Mouse (Mus musculus) heart, postnatal 25 days (tissue): Measurements from ENCODE around the gene Gpr183. TPM values are rescaled to one million over a fixed set of nuclear protein-coding genes. Genes with fewer than 3 reads are reported as not detected.

Experiments used
- DNase-seq: peaks from one replicate; pipeline ENCODE4 v3.0.0; 2022; ENCODE audit warnings: low spot score
- intact Hi-C: fragments of 180-260 bp; cut with DNase I; formaldehyde crosslinking; loops from one replicate; pipeline ENCODE4 v1.15.1; 2025
- total RNA-seq, 2 experiments: library from RNA; stranded (reverse); gene quantifications; 2 replicates each; pipeline ENCODE4 v1.2.3; 2021

Gene Gpr183
- total RNA-seq, 2 experiments from 2014 or later, result 1.4 to 1.6 TPM

DNA sequence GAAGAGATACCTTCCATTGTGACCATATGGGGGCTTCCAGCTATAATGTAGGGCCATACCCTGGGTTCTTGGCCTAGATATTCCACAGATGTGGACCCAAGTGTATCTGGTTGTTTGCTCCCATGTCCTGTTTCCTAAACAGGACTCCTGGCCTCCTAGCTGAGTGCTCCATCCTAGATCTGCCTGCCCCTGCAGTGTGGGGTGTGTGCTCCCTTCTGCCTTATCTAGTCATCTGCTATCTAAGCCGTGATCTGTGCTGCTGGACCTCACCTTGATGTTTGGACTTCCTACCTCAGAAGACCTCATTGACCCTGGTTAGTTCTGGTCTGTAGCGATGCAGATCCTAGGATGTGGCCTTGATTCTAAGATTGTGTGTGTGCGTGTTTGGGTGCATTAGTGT, 24.9 kb upstream of the Gpr183 start:
- no peak for DNase-seq
- intact Hi-C loops, result loop anchor here (5.0 kb wide), 1 partner anchor 58 kb away; no protein-coding TSS in a partner anchor

DNA sequence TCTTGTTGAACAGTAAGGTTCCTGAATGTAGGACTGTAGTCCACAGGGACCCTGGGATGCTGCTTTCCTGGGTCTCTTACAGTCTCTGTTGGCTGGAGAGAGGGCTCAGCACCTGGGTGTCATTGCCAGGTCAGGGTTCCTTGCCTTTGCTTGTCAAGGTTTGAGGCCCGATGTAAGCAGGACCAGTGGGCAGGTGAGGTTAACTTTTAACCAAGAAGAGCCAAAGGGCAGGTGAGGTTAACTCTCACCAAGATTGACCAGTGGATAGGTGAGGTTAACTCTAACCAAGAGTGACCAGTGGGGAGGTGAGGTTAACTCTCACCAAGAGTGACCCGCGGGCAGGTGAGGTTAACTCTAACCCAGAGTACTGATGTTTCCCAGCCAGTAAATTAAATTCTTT, 24.3 kb upstream of the Gpr183 start:
- intact Hi-C loops, result loop anchor here (5.0 kb wide), 1 partner anchor 57 kb away; no protein-coding TSS in a partner anchor
- no peak for DNase-seq

DNA sequence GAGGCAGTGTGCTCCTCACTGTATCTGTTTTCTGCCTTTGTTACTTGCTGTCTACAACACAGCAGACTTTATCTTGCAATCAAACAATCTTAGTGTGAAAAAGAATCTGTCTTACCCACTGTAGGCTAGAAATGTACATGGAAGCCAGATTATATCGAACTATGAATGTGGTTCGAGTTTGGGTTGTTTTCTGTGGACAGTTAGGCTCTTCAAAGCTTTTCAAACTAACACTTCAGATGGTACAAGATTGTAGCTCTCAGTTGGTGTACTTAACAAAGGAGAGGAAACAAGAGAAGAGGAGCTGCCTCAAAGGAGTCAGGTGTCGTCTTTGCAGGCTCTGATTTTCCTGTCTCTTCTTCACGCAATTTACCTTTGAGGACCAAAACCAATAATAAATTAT, 22.7 kb upstream of the Gpr183 start:
- no peak for DNase-seq

DNA sequence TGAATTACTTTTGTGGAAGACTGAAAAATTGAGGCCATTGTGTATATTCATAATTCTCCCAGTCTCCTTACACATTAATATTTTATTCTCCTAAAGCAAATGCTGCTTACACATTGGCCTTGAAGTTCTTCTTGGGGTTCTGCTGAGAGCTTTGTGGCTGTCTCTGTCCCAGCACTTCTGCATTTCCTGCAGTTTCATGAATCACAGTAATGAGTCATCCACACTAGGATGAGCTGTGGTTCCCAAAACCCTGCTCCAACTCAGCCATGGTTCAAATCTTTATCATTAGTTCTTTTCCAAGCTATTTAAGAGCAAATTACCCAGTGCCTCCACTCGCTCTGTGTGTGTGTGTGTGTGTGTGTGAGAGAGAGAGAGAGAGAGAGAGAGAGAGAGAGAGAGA, 22.3 kb upstream of the Gpr183 start:
- DNase-seq, result no peak
- intact Hi-C loops, result loop anchor here (5.0 kb wide), 1 partner anchor 55 kb away; no protein-coding TSS in a partner anchor

More for the DNA sequence above, 22.7 kb upstream of the Gpr183 start:
- intact Hi-C loops, result loop anchor here (5.0 kb wide), 1 partner anchor 55 kb away; no protein-coding TSS in a partner anchor

DNA sequence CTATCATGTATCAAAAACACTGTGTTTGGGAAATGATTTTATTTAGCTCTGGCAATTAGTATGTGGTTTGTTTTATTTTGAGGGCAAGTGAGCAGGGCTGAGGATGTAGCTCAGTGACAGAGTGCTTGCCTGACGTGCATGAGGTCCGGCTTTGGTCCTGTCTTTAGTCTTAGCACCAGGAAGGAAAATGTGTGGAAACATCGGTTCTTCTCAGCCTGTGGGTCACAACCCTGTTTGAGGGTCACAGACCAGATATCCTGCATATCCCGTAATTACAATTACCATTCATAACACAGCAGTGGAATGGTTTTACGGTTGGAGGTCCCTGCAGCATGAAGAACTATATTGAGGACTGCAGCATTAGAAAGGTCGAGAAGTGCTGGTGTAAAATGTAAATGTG, 21.0 kb upstream of the Gpr183 start:
- DNase-seq, result no peak
- intact Hi-C loops, result loop anchor here (1.0 to 5.0 kb wide), 2 partner anchors 23 to 54 kb away; no protein-coding TSS in a partner anchor

DNA sequence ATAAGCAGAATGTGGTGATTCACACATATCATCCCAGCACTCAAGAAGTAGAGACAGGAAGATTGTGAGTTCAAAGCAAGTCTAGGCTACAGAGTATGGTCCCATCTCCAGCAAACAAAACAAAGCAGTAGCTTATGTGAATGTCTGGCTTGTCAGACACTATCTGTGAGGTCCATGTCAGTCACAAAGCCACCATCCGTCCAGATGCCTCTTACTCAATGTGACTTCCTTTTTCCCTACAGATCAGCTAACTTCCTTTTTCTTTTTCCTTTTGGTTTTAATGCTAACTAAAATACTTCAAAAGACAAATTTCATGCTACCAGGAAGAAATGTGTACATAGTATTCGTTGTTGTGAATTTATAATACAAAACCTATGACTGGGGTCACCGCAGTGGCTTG, 20.5 kb upstream of the Gpr183 start:
- intact Hi-C loops, result loop anchor here (5.0 kb wide), 1 partner anchor 53 kb away; no protein-coding TSS in a partner anchor
- DNase-seq, result no peak

DNA sequence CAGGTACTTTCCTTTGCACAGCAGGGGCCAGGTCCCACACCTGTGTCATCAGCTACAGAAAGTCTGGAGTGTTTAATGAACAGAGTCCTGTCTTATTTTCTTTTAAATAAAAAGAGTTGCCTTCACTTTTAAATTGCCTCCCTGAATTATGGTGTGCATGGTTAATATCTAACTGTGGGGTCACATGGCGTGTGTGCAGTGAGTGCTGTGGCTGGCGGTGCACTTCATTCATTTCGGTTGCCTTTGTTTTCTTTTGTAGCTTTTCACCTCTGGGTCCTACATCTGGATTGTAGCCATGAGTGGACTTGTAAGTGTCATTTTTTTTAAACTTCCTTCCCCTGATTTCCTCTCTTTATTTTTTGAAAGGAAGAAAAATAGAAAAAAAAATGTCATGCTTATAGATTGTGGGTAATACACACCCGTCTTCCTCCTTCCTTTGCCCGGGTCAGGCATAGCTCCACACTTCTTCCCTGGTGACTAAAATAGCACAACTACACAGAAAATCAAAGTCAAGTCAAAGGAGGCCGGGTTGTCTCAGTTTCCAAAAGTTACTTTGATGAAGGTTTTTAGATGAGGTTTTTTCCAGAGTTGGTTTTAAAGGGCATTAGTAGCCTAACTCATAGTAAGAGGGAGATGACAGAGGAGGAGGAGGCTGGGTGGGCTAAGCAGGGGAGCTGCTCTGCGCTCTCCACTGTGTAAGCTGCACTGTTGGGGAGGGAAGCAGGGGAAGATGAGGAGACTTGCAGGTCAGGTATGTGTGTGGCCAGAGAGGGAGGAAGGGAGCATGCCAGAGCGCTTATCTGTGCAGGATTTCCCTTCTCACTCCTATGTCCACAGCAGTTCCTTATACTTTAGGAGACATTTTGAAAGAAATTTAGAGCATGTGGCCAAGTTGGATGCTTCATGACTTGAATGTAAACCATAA, 18.3 kb upstream of the Gpr183 start:
- intact Hi-C loops, result no loop called here
- no peak for DNase-seq

DNA sequence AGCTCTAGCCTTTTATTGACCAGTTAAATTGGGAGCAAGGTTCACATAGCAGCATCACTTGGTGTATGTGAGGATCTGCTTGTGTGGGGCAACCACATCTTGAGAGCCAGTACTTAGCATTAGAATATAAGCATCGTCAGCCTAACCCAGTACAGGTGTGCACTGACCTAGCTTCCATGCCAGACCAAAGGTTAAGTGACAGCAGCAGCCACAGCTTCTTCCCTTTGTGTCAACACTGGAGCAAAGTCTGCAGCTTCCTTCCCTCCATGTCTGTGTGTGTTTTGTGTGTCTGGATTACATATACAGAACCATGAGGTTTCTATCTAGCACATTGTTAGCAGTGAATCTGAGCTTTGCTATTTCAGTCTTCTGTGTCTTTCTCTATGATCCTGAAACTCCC, 16.5 kb upstream of the Gpr183 start:
- no peak for DNase-seq
- intact Hi-C loops, result no loop called here

DNA sequence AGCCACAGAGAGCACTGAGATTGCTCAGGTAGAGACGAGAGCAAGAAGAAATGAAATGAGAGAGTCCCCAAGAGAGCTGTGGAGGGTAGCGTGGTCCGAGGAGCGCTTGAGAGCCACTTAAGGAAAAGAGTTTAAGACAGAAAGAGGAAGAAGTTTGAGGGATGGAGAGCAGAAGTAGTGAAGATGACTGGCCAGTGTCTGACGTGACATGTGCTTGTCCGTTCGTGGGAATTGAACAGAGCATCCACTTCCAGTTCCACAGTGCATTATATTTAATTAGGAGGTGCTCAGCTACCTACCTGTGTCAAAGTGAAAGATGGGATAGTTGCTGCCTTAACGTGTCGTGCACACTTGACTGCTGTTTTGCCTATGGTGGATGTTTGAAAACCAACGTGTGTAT, 8.1 kb upstream of the Gpr183 start:
- DNase-seq, result no peak
- intact Hi-C loops, result no loop called here

DNA sequence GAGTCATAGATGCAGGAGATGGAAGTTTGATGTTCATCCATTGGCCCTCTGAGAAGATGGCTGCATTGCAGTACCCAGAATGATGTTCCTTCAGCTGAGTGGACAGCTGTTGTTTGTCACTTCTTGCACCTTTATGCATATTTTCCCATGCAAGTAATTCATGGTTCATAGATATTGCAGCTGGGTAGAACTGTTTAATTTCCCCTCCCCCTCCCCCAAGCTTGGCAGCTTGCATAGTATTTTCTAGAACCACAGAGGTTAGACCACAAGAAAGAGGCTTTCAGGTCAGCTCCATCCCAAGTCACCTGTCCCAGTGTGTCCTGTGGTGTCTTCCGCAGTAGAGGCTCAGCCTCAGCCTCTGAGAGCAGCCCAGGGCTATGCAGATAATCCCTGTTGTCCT, 5.4 kb upstream of the Gpr183 start:
- DNase-seq, result no peak
- intact Hi-C loops, result no loop called here

DNA sequence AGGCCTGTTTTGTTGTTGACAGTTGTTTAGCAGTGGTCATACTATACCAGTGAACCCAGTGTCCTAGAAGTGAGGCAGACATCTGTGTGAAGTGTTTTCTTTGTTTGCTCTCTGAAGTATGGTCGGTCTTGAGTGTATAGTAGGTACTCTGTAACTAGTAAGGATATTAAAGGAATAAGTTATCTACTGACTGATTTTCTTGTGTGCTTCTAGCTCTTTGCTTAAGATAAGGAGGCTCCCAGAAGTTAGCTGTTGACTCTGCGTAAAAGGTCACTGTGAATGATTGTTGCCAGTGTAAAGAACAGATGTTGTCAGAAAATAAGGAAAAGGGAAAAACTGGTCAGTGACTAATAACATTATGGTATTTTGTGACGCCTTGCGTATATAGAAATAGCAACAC, 2.1 kb upstream of the Gpr183 start:
- intact Hi-C loops, result no loop called here

DNA sequence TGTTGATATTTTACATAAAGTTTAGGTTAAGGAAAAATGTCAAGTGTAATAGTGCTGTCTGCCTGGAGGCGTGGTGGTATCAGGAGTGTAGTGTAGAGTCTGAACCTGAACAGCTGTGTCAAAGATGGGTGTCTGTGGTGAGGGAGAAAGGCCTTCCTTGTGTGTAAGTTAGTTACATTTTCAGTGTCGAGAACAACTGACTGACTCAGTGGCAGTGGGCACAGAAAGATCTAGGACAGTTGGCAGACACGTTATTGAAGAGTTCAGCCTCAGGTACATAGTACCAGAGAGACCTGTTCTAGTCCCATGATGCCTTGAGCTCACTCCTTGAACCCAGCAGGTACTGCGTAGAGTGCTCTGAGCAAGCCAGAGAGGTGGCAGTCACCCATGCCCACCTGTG, 466 bp upstream of the Gpr183 start:
- intact Hi-C loops, result no loop called here
- DNase-seq, result no peak

More for the DNA sequence above, 2.1 kb upstream of the Gpr183 start:
- DNase-seq, result no peak

DNA sequence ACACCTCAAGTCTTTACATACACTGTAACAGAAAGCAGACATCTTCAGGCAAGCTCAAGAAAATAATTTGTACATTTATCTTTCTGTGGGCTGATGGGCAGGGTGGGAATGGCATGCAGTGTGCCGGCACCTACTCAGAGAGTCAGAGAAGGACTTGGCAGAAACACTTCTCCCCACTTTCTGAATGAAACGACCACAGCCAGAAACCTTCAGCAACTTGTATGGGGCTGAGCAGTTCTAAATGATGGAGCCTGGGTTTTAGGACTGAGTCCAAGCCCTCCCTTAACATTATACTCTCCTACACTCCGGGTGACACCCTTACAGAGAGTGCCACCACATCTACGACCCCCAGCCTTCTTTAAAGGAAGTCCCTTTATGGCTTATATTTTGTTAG, 1.1 kb downstream of the Gpr183 start:
- intact Hi-C loops, result no loop called here
- no peak for DNase-seq

DNA sequence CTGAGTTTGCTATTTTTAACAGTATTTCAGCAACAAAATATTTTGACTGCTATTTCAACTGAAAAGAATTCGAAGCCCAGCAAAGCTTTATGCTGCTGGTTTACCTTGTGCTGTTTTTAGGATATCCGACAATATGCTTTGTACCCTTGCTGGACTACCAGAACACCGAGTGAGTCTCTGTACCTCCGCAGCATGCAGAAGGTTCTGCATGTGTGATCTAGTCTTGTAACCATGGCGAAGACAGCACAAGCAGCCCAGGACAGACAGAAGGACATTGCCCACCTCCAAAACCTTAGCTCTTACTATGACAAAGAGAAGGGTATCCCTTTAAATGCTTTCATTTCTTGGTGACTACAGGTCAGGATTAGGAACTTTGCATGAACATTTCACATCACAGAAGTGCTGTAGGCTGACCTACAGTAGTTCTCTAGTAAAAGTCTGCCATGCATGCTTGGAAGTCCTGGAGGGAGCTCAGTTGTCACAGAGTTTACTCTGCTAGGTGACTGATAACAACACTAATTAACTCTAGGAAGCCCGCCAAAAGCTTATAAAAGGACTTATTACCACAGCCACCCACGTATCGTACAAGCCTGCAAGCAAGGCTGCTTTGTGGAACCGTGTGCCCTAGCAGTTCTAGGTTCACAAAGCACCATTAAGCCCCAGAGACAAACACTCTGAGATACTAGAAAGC, 1.6 kb downstream of the Gpr183 start:
- intact Hi-C loops, result no loop called here

DNA sequence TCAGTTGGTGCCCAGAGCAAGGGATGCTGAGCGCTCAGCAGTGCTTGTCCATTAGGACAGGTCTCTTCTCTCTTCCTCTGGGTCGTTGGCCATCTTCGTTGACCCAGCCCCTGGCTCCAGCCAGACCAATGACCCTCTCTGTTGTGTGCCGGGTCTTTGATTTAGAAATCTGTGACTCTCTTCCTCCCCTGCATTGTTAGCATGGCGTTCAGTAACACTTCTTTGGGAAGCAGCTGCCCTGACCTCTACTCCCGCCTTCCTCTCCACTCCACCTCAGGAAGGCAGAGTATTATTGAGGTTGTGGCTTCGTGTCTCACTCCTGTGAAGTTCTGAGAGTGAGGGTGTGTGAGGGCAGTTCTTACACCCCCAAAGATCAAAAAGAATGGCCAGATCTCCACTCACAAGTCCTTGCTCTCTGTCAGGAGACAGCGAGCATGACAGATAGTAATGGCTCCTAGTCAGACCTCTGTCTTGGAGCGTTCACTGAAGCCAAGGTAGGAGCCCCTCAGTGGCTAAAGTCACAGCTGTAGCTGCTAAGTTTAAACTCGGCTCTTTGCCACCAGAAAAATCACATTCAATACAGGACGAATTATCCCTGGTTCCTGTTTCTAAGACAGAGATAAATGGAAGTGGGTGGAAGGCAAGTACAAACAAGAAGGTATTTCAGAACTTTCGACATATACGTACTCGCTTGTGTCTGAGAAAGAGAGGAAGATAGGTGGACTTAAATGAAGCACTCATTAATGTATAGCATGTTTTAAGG, 2.7 kb downstream of the Gpr183 start:
- intact Hi-C loops, result no loop called here
- no peak for DNase-seq

More for the DNA sequence above, 1.6 kb downstream of the Gpr183 start:
- no peak for DNase-seq

DNA sequence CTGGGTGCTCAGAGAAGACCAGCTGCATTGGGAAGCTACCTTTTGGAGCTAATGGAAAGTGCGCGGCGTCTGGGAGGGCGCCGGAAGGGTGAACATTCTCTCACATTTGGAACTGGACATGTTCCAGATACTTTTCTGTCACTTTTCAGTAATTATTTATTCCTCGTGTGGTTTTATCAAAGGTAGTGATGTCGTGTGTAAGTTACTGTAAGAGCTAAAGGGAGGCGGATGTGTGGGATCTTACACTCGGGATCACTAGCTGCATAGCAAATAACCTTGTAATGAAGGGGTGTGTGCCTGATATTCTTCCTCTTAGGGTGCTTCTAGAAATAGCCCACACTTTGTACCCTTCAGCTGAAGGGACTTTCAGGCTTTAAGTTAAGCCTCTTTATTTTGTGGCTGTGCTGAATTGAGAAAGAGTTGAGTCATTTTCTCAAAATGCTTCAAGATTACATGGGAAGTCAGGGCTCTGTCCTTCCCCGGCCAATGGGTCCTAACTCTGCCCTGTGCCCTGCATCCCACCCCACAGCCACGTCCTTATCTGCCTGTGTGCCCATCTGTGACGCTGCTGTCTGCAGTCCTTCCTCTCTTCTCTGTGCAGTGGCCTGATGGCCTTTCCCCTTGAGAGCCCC, 3.4 kb downstream of the Gpr183 start:
- intact Hi-C loops, result no loop called here
- no peak for DNase-seq

DNA sequence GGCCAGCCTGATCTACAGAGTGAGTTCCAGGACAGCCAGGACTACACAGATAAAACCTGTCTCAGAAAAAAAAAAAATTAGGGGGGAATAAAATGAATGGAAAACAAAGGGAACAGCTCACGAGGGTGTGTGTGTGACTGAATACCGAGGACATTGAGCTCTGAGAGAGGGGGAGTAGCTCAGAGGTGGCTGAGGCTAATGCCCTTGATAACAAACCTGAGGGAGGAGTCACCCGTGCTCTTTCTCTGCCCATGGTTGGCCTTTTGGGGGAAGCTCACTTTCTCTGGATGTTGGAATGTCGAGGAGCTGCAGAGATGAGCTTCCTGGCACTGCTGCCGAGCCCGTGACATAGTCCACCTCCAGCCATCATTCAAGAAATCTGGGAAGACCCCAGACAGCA, 4.0 kb downstream of the Gpr183 start:
- intact Hi-C loops, result no loop called here

DNA sequence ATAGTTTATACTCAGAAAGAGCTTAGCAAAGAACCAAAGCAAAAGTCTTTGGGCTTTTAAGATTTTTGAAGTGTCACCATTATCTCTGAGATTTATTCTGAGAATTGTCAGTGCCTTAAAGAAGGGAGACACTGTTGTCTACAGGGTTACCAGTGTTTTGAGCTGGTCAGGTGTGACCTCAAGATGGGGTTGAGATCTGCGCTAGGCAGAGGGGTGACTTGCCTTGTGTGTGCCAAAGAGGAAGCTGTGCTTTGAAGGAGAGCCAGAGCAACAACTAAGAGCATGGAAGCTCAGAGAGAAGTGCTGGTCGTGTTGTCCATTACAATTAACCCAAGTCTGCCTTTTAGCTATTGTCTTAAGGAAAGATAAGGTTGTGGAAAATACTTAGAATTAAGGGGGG, 4.5 kb downstream of the Gpr183 start:
- intact Hi-C loops, result no loop called here
- no peak for DNase-seq

More for the DNA sequence above, 4.0 kb downstream of the Gpr183 start:
- DNase-seq, result no peak

DNA sequence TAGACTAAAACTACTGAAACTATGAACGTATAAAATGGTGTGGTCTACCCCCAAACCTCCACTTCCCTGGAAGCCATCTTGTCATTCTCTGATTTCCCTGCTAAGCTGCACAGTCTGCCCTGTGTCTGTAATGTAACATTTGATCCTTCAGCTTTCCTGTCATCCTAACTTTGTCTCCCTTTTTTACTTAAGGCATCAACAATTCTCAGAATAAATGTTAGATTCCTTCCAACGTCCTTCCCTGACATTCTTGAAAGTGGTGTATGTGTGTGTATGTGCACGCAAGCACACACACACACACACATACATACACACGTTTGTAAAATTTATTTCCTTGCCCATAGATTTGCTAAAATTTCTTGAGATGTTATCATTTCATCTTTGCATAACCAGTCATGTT, 5.0 kb downstream of the Gpr183 start:
- no peak for DNase-seq
- intact Hi-C loops, result no loop called here

DNA sequence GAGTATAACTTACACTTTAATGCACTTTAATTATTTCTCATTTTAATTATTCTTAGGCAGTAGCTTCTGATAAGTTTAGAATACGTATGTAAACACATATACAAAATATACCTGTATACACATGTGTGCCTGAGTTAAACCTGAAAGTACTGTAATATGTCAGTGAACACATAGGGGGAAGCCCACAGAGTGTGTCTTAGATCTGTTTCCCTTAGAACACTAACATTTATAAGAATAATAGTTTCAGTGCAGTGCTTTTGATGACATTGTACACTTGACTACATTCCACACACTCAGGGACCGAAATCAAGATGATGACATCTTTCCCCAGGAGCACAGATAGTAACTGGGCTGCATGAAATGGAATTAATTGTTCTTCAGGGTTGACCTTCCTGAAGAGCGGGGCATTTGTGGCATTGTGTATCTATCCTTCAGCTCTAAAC, 5.4 kb downstream of the Gpr183 start:
- no peak for DNase-seq
- intact Hi-C loops, result no loop called here
